Mouse (Mus musculus): ENCODE measurements around the gene Tbc1d8.

Gene Tbc1d8

DNA sequence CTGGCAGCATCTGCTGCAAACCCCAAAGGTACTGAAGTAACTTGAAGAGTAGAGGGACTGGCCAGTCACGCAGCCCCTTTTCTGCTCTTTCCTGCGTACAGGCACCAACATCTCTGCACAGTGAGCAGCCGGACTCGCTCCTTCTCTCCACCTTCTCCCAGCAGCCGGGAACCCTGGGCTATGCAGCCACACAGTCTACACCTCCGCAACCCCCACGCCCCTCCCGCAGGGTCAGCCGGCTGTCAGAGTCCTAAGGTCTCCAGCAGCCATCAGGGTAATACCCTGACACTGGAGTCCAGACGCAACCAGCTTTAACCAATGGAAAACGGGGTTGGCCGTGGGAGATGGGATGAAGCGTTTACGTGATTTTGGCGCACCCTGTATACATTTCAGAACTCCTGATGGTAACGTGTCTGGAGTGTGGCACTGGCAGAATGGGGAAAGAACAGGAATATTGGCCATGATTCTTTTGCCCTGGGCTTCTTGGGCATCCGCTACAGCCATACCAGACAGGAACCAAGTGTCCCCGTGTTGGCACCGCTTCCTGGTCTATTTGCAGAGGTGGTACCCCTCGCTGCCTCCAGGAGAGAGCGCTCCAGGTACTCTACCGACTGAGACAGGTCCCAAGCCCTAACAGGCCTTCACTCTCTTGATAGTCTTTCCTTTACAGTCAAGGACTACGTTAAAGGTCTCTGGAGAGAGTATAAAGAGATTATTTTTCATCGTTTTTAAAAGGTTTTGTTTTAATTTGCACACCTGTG is 116.6 kb downstream of the Tbc1d8 start:
- DNase-seq (ENCODE audit: low read depth), result no peak

DNA sequence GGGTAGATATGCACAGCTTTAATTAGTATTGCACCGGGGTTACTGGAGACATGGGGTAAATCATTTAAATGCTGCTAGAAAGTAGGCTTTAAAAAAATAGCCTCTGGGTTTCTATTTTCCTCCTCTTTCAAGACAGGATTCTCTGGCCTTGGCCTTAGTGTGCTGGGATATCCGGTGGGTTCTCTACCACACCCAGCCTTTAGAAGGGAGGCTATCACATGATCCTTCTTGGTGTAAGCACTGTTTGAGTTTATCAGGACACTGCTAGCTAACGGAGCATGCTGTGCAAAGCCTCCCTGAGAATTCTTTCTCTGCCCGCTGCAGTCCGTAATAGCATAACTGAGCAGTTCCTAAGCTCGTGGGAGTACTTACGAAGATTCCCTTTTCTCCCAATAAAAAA is 129.1 kb downstream of the Tbc1d8 start:
- DNase-seq (ENCODE audit: low read depth), result no peak

DNA sequence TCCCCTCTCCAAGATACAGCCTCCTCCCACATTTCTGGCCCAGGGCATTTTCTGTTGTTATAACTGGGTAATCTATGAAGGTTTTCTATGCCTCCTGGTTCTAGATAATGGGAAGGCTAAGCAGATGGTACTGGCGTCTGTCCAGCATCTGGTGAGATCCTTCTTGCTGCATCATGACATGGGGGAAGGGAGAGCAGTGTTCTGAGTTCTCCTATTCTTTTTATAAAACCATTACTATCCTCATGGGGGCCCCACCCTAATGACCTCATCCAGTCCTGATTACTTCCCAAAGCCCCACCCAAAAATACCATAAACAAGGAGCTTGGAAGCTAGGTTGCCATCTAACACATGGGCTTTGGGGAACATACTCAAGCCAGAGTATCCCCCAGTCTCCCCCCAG is 129.6 kb downstream of the Tbc1d8 start:
- DNase-seq (ENCODE audit: low read depth), result no peak

DNA sequence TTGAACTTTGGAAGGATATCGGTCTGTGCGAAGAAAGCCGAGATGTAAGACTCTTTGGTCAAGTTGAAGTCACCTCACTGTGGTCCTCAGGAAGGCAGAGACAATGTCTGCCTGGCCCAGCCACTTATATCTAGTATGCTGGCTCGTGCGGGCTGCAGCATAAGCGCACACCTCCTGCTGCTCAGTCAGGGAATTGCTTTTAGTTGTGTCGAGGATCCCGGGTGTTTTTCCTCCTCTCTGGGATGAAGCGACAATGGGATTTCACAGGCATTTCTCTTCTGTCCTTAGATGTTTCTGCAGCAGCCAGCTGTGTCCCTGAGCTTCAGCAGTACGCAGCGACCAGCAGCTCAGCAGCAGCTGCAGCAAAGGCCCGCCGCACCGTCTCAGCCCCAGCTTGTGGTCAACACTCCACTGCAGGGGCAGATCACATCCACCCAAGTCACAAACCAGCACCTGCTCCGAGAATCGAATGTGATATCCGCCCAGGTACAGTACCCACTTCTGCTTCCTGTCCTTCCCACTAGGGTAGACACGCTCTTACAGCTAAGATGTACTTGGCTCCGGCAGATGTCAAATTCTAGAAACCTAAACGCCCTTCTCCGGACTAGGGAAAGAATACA is 133.5 kb downstream of the Tbc1d8 start:
- no peak for DNase-seq (ENCODE audit: low read depth)

- no peak for DNase-seq (ENCODE audit: low read depth)
Measured at GRCm38 (mm10) chr1:39343242-39343641, 135.3 kb downstream of the Tbc1d8 start.

- no peak for DNase-seq (ENCODE audit: low read depth)
Measured at GRCm38 (mm10) chr1:39341807-39342206, 136.7 kb downstream of the Tbc1d8 start.

DNA sequence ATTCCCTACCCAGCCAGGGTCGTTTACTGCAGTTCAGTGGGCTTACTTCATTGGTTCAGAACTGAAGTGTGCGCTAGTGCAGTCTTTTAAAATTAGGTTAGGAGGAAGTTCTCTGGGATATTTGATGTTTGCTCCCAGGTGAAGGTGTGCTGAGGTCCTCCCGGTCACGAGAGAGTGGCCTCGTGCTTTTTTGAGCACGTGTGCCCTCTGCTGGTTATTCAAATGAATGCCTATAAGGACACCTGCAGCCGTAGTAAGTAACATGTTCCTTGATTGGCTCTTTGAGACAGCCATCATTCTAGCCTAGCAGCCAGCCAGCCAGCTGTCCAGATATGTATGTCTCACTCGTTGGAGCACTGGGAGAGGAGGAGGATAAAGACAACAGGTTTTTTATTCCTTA is 137.9 kb downstream of the Tbc1d8 start:
- peak; percentile 28 for DNase-seq (ENCODE audit: low read depth)

- no peak for DNase-seq (ENCODE audit: low read depth)
Measured at GRCm38 (mm10) chr1:39340156-39340555, 138.4 kb downstream of the Tbc1d8 start.

DNA sequence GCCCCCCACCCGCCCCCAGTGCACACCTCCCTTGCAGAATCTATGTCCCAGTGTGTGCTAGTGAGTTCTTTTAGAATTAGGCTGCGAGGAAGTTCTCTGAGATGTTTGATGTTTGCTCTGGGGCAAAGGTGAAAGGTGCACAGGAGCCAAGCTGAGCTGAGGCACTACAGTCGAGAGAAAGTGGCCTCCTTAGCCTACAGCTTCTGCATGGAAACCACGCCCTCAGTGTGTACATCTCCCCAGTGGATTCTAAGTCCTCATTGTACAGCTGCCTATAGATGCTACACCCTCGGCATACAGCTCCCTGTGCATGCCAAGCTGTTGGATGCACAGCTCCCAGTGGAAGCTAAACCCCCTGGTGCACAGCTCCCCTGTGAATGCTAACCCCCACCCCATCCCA is 139.1 kb downstream of the Tbc1d8 start:
- DNase-seq (ENCODE audit: low read depth), result no peak

- no peak for DNase-seq (ENCODE audit: low read depth)
Measured at GRCm38 (mm10) chr1:39338831-39339230, 139.7 kb downstream of the Tbc1d8 start.

GRCm38 (mm10) chr1:39336788-39337187 is 141.8 kb downstream of the Tbc1d8 start:
- DNase-seq (ENCODE audit: low read depth), result no peak

DNA sequence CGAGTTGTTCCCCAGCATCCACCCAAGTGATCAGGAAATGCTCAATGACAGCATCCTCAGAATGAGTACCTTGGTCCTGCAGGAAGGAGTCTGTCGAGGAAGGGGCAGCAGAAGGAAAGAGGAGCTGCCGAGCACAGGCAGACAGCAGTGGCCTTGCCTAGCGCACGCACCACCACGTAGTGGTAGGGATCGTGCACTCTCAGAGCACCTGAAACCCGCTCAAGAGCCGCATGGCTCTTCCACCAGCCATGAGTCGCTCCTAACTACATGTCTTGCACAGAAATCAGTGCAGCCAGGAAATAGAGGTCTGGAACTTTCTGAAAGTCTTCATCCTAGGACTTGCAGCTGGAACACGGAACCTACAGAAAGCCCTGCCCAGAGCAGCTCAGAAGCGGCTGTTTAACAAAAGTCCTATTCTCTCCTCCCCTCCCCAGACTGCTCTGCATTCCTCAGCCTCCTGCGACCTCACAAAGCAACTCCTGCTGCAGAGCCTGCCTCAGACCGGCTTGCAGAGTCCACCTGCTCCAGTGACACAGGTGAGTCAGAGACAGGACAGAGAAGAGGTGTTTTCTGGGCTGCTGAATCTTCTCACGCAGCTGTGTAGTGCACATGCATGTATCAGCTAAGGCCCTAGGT is 142.9 kb downstream of the Tbc1d8 start:
- DNase-seq (ENCODE audit: low read depth), result no peak

- DNase-seq (ENCODE audit: low read depth), result no peak
Measured at GRCm38 (mm10) chr1:39332456-39332855, 146.1 kb downstream of the Tbc1d8 start.

GRCm38 (mm10) chr1:39330857-39331594 is 147.5 kb downstream of the Tbc1d8 start:
- no peak for DNase-seq (ENCODE audit: low read depth)

- DNase-seq (ENCODE audit: low read depth), result no peak
Measured at GRCm38 (mm10) chr1:39327546-39327945, 151.0 kb downstream of the Tbc1d8 start.

- no peak for DNase-seq (ENCODE audit: low read depth)
Measured at GRCm38 (mm10) chr1:39325228-39325627, 153.3 kb downstream of the Tbc1d8 start.

DNA sequence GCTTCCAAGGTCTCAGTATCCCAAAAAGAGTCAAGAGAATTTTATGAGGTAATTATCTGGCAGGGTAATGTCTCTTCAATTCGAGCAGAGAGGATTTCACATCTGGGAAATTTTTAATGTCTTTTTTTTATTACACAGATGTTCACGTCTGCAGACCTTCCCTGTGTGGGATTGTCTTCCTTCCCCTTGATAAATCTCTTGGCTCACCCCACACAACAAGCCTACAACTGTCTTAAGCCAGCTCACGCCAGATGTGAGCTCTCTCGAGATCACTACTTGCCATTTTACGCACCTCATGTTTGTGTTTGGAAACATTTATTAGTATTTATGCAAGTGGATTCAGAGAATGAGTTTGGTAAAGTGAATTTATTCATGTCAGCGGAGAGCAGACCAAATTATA is 156.6 kb downstream of the Tbc1d8 start:
- DNase-seq (ENCODE audit: low read depth), result no peak

Data from c-Kit-positive CD71-negative TER-119-negative erythroid progenitor cells, embryonic 14.5 days (primary cell).